Mouse (Mus musculus) liver, embryonic 11.5 days (tissue): Measurements from ENCODE around the gene Tank. TPM values are rescaled to one million over a fixed set of nuclear protein-coding genes. Genes with fewer than 3 reads are reported as not detected.

Source experiments
- ATAC-seq: fragments of 200-750 bp; cut with Nextera tagmentation; replicated peaks from 2 replicates; pipeline ENCODE4 v1.8.0; 2017; ENCODE audit warnings: moderate number of reproducible peaks, mild to moderate bottlenecking, moderate TSS enrichment, moderate library complexity; ENCODE audit not compliant: low FRiP score
- DNase-seq: peaks from one replicate; pipeline ENCODE4 v3.0.0-alpha.2; 2017; ENCODE audit warnings: low spot score
- H3K27ac ChIP-seq: fragments of 300-500 bp; sonication (generic); 2 replicates; pipeline ENCODE4 v1.5.1; 2014; ENCODE audit warnings: mild to moderate bottlenecking, low read depth, low read length, control low read depth
- H3K27me3 ChIP-seq: fragments of 300-500 bp; sonication (generic); replicated peaks from 2 replicates; pipeline ENCODE4 v1.6.1; 2014; ENCODE audit warnings: low read length, mixed read lengths; ENCODE audit not compliant: control insufficient read depth, insufficient read depth
- H3K36me3 ChIP-seq: fragments of 300-500 bp; sonication (generic); 2 replicates; pipeline ENCODE4 v1.6.1; 2014; ENCODE audit warnings: mild to moderate bottlenecking, low read length, moderate library complexity, mixed read lengths; ENCODE audit not compliant: control insufficient read depth, insufficient read depth
- H3K4me1 ChIP-seq: fragments of 300-500 bp; sonication (generic); replicated peaks from 2 replicates; pipeline ENCODE4 v1.6.1; 2014; ENCODE audit warnings: low read length, mixed read lengths; ENCODE audit not compliant: control insufficient read depth, insufficient read depth
- H3K4me2 ChIP-seq: fragments of 300-500 bp; sonication (generic); 2 replicates; pipeline ENCODE4 v1.6.1; 2014; ENCODE audit warnings: mild to moderate bottlenecking, control low read depth, moderate library complexity
- H3K4me3 ChIP-seq: fragments of 300-500 bp; sonication (generic); 2 replicates; pipeline ENCODE4 v1.5.1; 2014; ENCODE audit warnings: low read depth, low read length, control low read depth
- H3K9ac ChIP-seq: fragments of 300-500 bp; sonication (generic); 2 replicates; pipeline ENCODE4 v1.6.1; 2014; ENCODE audit warnings: low read depth, low read length, control low read depth
- H3K9me3 ChIP-seq: fragments of 300-500 bp; sonication (generic); 2 replicates; pipeline ENCODE4 v1.6.1; 2016; ENCODE audit warnings: low read length, inconsistent platforms, mixed read lengths; ENCODE audit not compliant: control insufficient read depth
- WGBS: fragments of 180-500 bp; shearing (Covaris S2); extraction: QIAGEN DNeasy Blood & Tissue Kit; methylation state at CpG from one replicate; pipeline ENCODE4 v1.1.7; 2014; 5-methylcytosine and 5-hydroxymethylcytosine counted together
- polyA plus RNA-seq: library from polyadenylated mRNA; unstranded; fragments of >200 nt; fragmentation: Nextera tagmentation; extraction: Ambion mirVana; gene quantifications from 2 replicates; pipeline ENCODE4 v1.2.1, GENCODE M21; 2014

Tank gene
- polyA plus RNA-seq, 1 experiment from 2014 or later, result 34.0 TPM

DNA sequence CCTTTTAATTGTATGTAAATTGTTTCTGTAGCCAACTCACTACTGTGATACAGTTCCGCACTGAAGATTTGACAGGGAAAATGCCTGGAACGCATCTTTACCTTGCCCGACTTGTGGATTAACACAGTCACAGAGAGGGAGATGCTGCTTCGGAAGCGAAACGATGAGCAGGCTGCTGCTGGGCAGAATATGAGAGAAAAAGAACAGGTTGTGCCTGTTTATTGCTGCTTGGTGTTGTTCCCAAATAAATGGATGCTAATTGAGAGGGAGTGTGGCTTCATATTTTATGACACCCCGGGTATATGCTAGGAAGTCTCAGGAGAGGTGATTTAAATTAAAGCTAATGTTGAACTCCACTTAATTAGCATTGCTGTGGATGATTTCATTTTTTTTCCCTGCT, 23.0 kb upstream of the Tank start:
- H3K4me2 ChIP-seq, result no peak overlapping the region
- DNase-seq, result no peak
- 82% methylated on average over 7 of the region's 7 CpGs for WGBS
- H3K4me3 ChIP-seq, result no peak overlapping the region
- no peak for ATAC-seq
- H3K9ac ChIP-seq, result no peak overlapping the region
- no peaks in the 10 kb centered on the region for H3K9me3 ChIP-seq
- H3K27ac ChIP-seq, result no peak overlapping the region
- no peaks in the 10 kb centered on the region for H3K36me3 ChIP-seq
- no peaks in the 10 kb centered on the region for H3K4me1 ChIP-seq
- H3K27me3 ChIP-seq, result no peaks in the 10 kb centered on the region

DNA sequence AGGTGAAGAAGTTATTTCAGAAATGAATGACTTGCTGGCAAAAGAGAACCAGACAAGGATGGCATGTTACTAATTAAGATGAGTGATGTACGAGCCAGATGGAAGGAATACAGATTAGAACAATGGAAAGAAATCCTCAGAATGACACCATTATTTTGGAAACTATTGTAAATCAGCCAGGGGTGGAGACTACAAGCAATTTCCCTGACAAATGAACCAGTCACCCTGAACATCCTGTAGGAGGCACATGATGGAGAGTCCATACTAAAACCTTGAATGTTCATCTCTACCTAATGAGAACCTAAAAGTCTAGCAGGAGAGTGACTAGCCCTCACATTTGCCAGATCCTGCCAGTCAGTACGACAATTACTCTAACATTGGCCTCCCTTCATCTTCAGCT, 22.6 kb upstream of the Tank start:
- H3K9ac ChIP-seq, result no peak overlapping the region
- H3K4me2 ChIP-seq, result no peak overlapping the region
- H3K4me3 ChIP-seq, result no peak overlapping the region
- DNase-seq, result no peak
- no peak for ATAC-seq
- no peaks in the 10 kb centered on the region for H3K9me3 ChIP-seq
- H3K36me3 ChIP-seq, result no peaks in the 10 kb centered on the region
- no peaks in the 10 kb centered on the region for H3K4me1 ChIP-seq
- H3K27ac ChIP-seq, result no peak overlapping the region
- H3K27me3 ChIP-seq, result no peaks in the 10 kb centered on the region
- WGBS, result 62% methylated on average over 2 of the region's 2 CpGs

DNA sequence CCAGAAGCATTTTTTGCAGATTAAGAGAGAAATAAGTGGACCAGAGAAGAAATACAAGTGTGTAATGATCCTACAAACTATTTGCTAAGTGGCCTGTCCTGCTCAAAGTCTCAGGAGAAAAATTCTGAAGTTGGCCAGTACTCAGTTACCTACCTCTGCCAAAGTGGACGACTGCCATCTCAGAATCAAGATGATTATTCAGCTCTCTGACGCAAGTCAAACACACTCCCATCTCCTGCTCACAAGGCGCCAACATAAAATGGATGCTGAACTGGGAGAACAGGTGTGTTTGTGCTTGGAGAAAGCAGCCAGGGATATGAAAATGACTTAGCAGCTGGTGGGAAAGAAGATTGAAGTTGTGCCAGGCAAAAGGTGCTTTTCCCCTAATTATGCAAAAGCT, 21.7 kb upstream of the Tank start:
- H3K27me3 ChIP-seq, result no peaks in the 10 kb centered on the region
- H3K4me3 ChIP-seq, result no peak overlapping the region
- no peak overlapping the region for H3K4me2 ChIP-seq
- no peaks in the 10 kb centered on the region for H3K36me3 ChIP-seq
- H3K27ac ChIP-seq, result no peak overlapping the region
- 79% methylated on average over 3 of the region's 3 CpGs for WGBS
- H3K9ac ChIP-seq, result no peak overlapping the region
- no peaks in the 10 kb centered on the region for H3K4me1 ChIP-seq
- DNase-seq, result no peak
- no peak for ATAC-seq
- no peaks in the 10 kb centered on the region for H3K9me3 ChIP-seq

DNA sequence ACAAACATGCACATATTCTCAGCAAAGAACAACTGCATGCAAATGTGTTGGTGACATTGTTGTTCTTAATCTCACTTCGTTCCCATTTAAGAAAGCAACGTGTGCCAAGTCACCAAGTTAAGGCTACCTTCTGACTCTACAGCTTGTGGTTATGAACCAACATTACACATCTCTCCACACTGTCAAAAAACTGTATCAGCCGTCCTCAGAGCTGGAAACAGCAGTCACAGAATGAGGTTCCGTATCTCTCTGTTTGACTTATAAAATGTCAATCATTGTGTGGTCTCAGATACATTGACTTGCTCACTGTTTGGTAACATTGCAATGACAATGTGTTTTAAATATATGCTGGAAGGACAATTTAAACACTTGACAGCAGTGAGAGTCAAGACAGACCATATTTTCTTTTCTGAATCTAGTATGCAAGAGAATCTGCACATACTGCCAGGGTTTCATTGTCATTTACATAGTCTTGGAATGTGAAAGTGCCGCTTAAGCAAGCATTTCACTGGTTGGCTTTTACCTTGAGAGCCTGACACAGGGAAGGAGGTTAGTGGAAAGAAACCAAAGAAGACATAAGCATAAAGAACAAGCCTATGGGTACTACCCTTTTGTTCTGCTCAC, 20.4 kb upstream of the Tank start:
- DNase-seq, result no peak
- Histone ChIP-seq H3K27me3 (no peaks in the 10 kb centered on the region), H3K9me3 (no peaks in the 10 kb centered on the region), H3K27ac (no peak overlapping the region), H3K9ac (no peak overlapping the region), H3K4me3 (no peak overlapping the region), H3K36me3 (no peaks in the 10 kb centered on the region), H3K4me2 (no peak overlapping the region), H3K4me1 (no peaks in the 10 kb centered on the region)
- ATAC-seq, result no peak
- WGBS, result 76% methylated on average over 5 of the region's 5 CpGs

GRCm38 (mm10) chr2:61561058-61561457, 17.3 kb upstream of the Tank start:
- Histone ChIP-seq H3K4me1 (no peaks in the 10 kb centered on the region), H3K4me3 (no peak overlapping the region), H3K27me3 (no peaks in the 10 kb centered on the region), H3K9ac (no peak overlapping the region), H3K36me3 (no peaks in the 10 kb centered on the region), H3K9me3 (no peaks in the 10 kb centered on the region), H3K27ac (no peak overlapping the region), H3K4me2 (no peak overlapping the region)
- 6% methylated on average over 1 of the region's 1 CpGs for WGBS
- DNase-seq, result no peak
- ATAC-seq, result no peak

GRCm38 (mm10) chr2:61563202-61563601, 15.2 kb upstream of the Tank start:
- Histone ChIP-seq H3K9me3 (no peaks in the 10 kb centered on the region), H3K36me3 (no peaks in the 10 kb centered on the region), H3K4me2 (no peak overlapping the region), H3K27ac (no peak overlapping the region), H3K4me1 (no peaks in the 10 kb centered on the region), H3K9ac (no peak overlapping the region), H3K27me3 (no peaks in the 10 kb centered on the region), H3K4me3 (no peak overlapping the region)
- DNase-seq (no peak), ATAC-seq (no peak)
- 79% methylated on average over 6 of the region's 6 CpGs for WGBS

DNA sequence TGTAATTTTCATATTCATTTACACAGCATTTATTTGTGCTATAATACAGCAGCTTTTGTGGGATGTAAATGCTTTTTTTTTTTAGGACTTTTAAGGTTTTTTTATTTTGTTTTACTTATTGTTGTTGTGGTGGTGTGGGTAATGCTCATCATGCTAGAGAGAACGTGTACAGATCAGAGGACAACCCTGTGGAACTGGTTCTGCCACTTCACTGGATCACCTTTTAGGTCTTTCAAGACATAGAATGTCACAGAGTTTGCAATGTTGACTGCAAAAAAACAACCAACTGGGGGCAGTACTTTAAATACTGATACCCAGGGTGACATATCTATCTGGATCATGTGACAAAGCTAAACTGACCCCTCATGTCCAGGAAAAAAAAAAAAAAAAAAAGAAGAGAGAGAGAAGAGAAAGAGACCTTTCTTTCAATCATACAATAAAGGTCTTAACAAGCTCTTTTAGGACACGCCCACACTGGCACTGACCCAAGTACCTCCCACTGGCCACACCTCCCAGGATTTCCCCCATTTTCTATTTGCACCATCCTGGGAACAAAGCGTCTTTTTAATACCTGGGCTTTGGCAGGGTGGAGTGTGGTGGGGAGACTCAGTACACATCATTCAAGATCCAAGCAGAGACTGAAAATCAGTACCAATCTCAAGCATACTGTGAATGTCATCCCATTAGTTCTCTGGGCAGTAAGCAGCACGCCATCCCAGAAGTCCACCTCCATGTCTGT, 11.2 kb upstream of the Tank start:
- Histone ChIP-seq H3K4me2 (no peak overlapping the region), H3K27me3 (no peaks in the 10 kb centered on the region), H3K9ac (no peak overlapping the region), H3K4me1 (no peaks in the 10 kb centered on the region), H3K36me3 (no peaks in the 10 kb centered on the region), H3K27ac (no peak overlapping the region), H3K9me3 (no peaks in the 10 kb centered on the region), H3K4me3 (no peak overlapping the region)
- DNase-seq (no peak), ATAC-seq (no peak)
- 74% methylated on average over 4 of the region's 4 CpGs for WGBS

GRCm38 (mm10) chr2:61569181-61569580, 9.2 kb upstream of the Tank start:
- Histone ChIP-seq H3K9me3 (no peaks in the 10 kb centered on the region), H3K4me3 (no peak overlapping the region), H3K9ac (no peak overlapping the region), H3K4me1 (no peaks in the 10 kb centered on the region), H3K27ac (no peak overlapping the region), H3K4me2 (no peak overlapping the region), H3K27me3 (no peaks in the 10 kb centered on the region), H3K36me3 (no peaks in the 10 kb centered on the region)
- DNase-seq (no peak), ATAC-seq (no peak)
- WGBS, result 88% methylated on average over 6 of the region's 6 CpGs

- 52% methylated on average over 4 of the region's 4 CpGs for WGBS
- Histone ChIP-seq H3K9ac (no peak overlapping the region), H3K36me3 (no peaks in the 10 kb centered on the region), H3K4me3 (no peak overlapping the region), H3K27ac (no peak overlapping the region), H3K27me3 (no peaks in the 10 kb centered on the region), H3K4me1 (no peaks in the 10 kb centered on the region), H3K4me2 (no peak overlapping the region), H3K9me3 (no peaks in the 10 kb centered on the region)
- DNase-seq (no peak), ATAC-seq (no peak)
Observed at GRCm38 (mm10) chr2:61571343-61571955, 6.9 kb upstream of the Tank start.
